26 mouse cellular contexts compared by ENCODE assay signal in the genomic region with DNA sequence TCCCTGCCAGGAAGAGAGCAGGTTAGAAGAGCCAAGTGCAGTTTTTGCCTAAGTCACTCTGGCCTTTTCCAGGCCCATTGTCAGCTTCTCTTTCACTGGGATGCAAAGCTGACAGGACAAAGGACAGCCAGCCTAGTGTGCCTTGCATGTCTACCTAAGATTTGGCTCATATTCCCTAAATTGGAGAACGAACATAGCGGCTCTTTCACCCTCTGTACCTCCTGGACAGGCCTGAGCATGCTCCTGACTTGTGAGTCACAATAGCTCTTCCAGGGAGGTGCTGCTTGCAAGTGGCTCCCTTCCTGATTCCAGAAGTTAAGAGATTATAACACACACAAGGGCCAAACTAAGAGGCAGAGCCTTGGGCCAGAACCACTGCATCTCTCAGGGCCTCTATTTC.
A peak's percentile ranks its signal among the peaks of the same experiment; 100 is the strongest.
DNase-seq lines count a peak whose midpoint lies in the region; ATAC-seq and TF ChIP-seq lines count a peak whose summit lies in the region.
"Had no signal": no experiment of that assay in that cellular context is flagged by ENCODE, and none has a peak within 500 bp of the region (broad histone marks: within the 10 kb centered on the region; RNA-seq: fewer than 3 reads in every experiment).

No protein-coding gene starts in this region.

- no peak for TF ChIP-seq POLR2A in cerebellum, adult 2 months (IDR thresholded peaks at IDR 0.05; ENCODE audit: borderline replicate concordance, insufficient read depth, low read length)

- no peak overlapping the region for H3K4me3 ChIP-seq in hindbrain, postnatal 0 days (ENCODE audit: low read length)
- H3K4me3 ChIP-seq in hindbrain, embryonic 14.5 days (replicated peaks; ENCODE audit: low read length) = no peak overlapping the region
- no peak overlapping the region for H3K4me3 ChIP-seq in embryonic facial prominence, embryonic 10.5 days
- no peak overlapping the region for H3K4me3 ChIP-seq in cerebellum, adult 2 months (replicated peaks; ENCODE audit: insufficient read depth, low read depth, low read length)
- no peak overlapping the region for H3K4me3 ChIP-seq in forebrain, embryonic 14.5 days (ENCODE audit: low read depth, low read length)
- H3K4me3 ChIP-seq: embryonic facial prominence, embryonic 12.5 days; erythroblast, embryonic 14.5 days; heart, embryonic 10.5 days; heart, embryonic 15.5 days; hindbrain, embryonic 15.5 days; intestine, embryonic 15.5 days had no signal

- ATAC-seq in hindbrain, postnatal 0 days = peak; percentile 56; the same call in 1 of the 2 replicates
- ATAC-seq in hindbrain, embryonic 14.5 days (ENCODE audit: low FRiP score) = no peak
- ATAC-seq in forebrain, embryonic 14.5 days = no peak
- ATAC-seq: activated CD4-positive, CD25-positive, alpha-beta regulatory T cell, adult 4 months; forebrain, postnatal 0 days; intestine, embryonic 15.5 days had no signal

- H3K9me3 ChIP-seq in hindbrain, postnatal 0 days (ENCODE audit: low read length) = no peaks in the 10 kb centered on the region
- no peaks in the 10 kb centered on the region for H3K9me3 ChIP-seq in hindbrain, embryonic 14.5 days (ENCODE audit: control insufficient read depth, low read length)
- H3K9me3 ChIP-seq in embryonic facial prominence, embryonic 10.5 days = no peaks in the 10 kb centered on the region
- no peaks in the 10 kb centered on the region for H3K9me3 ChIP-seq in forebrain, embryonic 14.5 days (replicated peaks; ENCODE audit: control insufficient read depth, low read length)
- H3K9me3 ChIP-seq: embryonic facial prominence, embryonic 12.5 days; heart, embryonic 10.5 days; heart, embryonic 15.5 days; hindbrain, embryonic 15.5 days; intestine, embryonic 15.5 days had no signal

- WGBS in hindbrain, postnatal 0 days = 50% methylated on average over 2 of the region's 2 CpGs
- 62% methylated on average over 2 of the region's 2 CpGs for WGBS in hindbrain, embryonic 14.5 days
- 66% methylated on average over 2 of the region's 2 CpGs for WGBS in embryonic facial prominence, embryonic 10.5 days
- WGBS in cerebellum, adult 2 months = 62% methylated on average over 2 of the region's 2 CpGs
- WGBS in forebrain, embryonic 14.5 days = 39% methylated on average over 2 of the region's 2 CpGs

- H3K9ac ChIP-seq in hindbrain, postnatal 0 days (replicated peaks; ENCODE audit: low read length) = no peak overlapping the region
- H3K9ac ChIP-seq in hindbrain, embryonic 14.5 days = no peak overlapping the region
- no peak overlapping the region for H3K9ac ChIP-seq in forebrain, embryonic 14.5 days (ENCODE audit: low read length)
- H3K9ac ChIP-seq: embryonic facial prominence, embryonic 12.5 days; forebrain, postnatal 0 days; heart, embryonic 15.5 days; hindbrain, embryonic 15.5 days; intestine, embryonic 15.5 days; liver, embryonic 14.5 days had no signal

- 0 out of 2 replicates have a peak overlapping the region, but pooled peaks have one; percentile 1 for H3K27ac ChIP-seq in hindbrain, postnatal 0 days
- H3K27ac ChIP-seq in hindbrain, embryonic 14.5 days = no peak overlapping the region
- 0 out of 2 replicates have a peak overlapping the region, but pooled peaks have one; percentile 24 for H3K27ac ChIP-seq in embryonic facial prominence, embryonic 10.5 days (replicated peaks)
- no peak overlapping the region for H3K27ac ChIP-seq in cerebellum, adult 2 months (ENCODE audit: insufficient read depth, low read length)
- no peak overlapping the region for H3K27ac ChIP-seq in forebrain, embryonic 14.5 days (ENCODE audit: low read depth, low read length)
- H3K27ac ChIP-seq: embryonic facial prominence, embryonic 12.5 days; heart, embryonic 10.5 days; heart, embryonic 15.5 days; hindbrain, embryonic 15.5 days; intestine, embryonic 15.5 days; liver, embryonic 14.5 days had no signal

- no peaks in the 10 kb centered on the region for H3K27me3 ChIP-seq in hindbrain, postnatal 0 days (ENCODE audit: insufficient read depth, low read length)
- H3K27me3 ChIP-seq in hindbrain, embryonic 14.5 days (ENCODE audit: control insufficient read depth, insufficient read depth, low read length) = no peaks in the 10 kb centered on the region
- no peaks in the 10 kb centered on the region for H3K27me3 ChIP-seq in embryonic facial prominence, embryonic 10.5 days (replicated peaks; ENCODE audit: low read depth, poor library complexity, severe bottlenecking)
- no peaks in the 10 kb centered on the region for H3K27me3 ChIP-seq in cerebellum, adult 2 months (ENCODE audit: control insufficient read depth, insufficient read depth, low read length)
- no peaks in the 10 kb centered on the region for H3K27me3 ChIP-seq in forebrain, embryonic 14.5 days (replicated peaks; ENCODE audit: control insufficient read depth, insufficient read depth, low read length)
- H3K27me3 ChIP-seq: embryonic facial prominence, embryonic 12.5 days; heart, embryonic 15.5 days; hindbrain, embryonic 15.5 days; intestine, embryonic 15.5 days had no signal

- peak; percentile 7 for DNase-seq in embryo, embryonic 10 days (ENCODE audit: low spot score)
- DNase-seq in embryo, embryonic 11 days = no peak
- DNase-seq in hindbrain, postnatal 0 days (ENCODE audit: low spot score) = peak; percentile 3
- DNase-seq in hindbrain, embryonic 14.5 days (ENCODE audit: low spot score) = no peak
- peak; percentile 41 for DNase-seq in 3134 (ENCODE audit: extremely low read depth, insufficient read length, low spot score)
- no peak for DNase-seq in embryonic facial prominence, embryonic 10.5 days (ENCODE audit: low spot score)
- no peak for DNase-seq in cerebellum, adult 2 months
- DNase-seq in forebrain, embryonic 14.5 days (ENCODE audit: low spot score) = no peak
- DNase-seq: adrenal gland, adult 2 months; adrenal gland, postnatal 36 days; cerebellum, adult 18-20 months; cerebellum, postnatal 14 days; forebrain, postnatal 0 days; kidney, adult 2 months; layer of hippocampus, postnatal 36 days; liver; lung, adult 2 months; lung, postnatal 14 days had no signal

- H3K36me3 ChIP-seq in hindbrain, postnatal 0 days (ENCODE audit: insufficient read depth, low read length) = no peaks in the 10 kb centered on the region
- H3K36me3 ChIP-seq in hindbrain, embryonic 14.5 days (replicated peaks; ENCODE audit: control insufficient read depth, insufficient read depth) = no peaks in the 10 kb centered on the region
- no peaks in the 10 kb centered on the region for H3K36me3 ChIP-seq in embryonic facial prominence, embryonic 10.5 days (replicated peaks)
- no peaks in the 10 kb centered on the region for H3K36me3 ChIP-seq in forebrain, embryonic 14.5 days (ENCODE audit: control insufficient read depth, insufficient read depth, low read length)
- H3K36me3 ChIP-seq: embryonic facial prominence, embryonic 12.5 days; heart, embryonic 10.5 days; heart, embryonic 15.5 days; hindbrain, embryonic 15.5 days; intestine, embryonic 15.5 days had no signal

- no peak for TF ChIP-seq CTCF in hindbrain, postnatal 0 days (IDR thresholded peaks at IDR 0.05; ENCODE audit: low read depth)
- no peak for TF ChIP-seq CTCF in cerebellum, adult 2 months (IDR thresholded peaks at IDR 0.05; ENCODE audit: borderline replicate concordance, insufficient read depth, low read depth, low read length)

- H3K4me2 ChIP-seq in hindbrain, postnatal 0 days (ENCODE audit: low read depth, low read length) = no peak overlapping the region
- H3K4me2 ChIP-seq in hindbrain, embryonic 14.5 days (replicated peaks) = no peak overlapping the region
- no peak overlapping the region for H3K4me2 ChIP-seq in forebrain, embryonic 14.5 days (ENCODE audit: low read length)
- H3K4me2 ChIP-seq: embryonic facial prominence, embryonic 12.5 days; heart, embryonic 15.5 days; hindbrain, embryonic 15.5 days; intestine, embryonic 15.5 days had no signal

- H3K4me1 ChIP-seq in hindbrain, postnatal 0 days (ENCODE audit: insufficient read depth, low read length) = no peaks in the 10 kb centered on the region
- no peaks in the 10 kb centered on the region for H3K4me1 ChIP-seq in hindbrain, embryonic 14.5 days (replicated peaks; ENCODE audit: control insufficient read depth, insufficient read depth, low read length)
- no peaks in the 10 kb centered on the region for H3K4me1 ChIP-seq in embryonic facial prominence, embryonic 10.5 days
- no peaks in the 10 kb centered on the region for H3K4me1 ChIP-seq in cerebellum, adult 2 months (ENCODE audit: control insufficient read depth, insufficient read depth, low read length)
- H3K4me1 ChIP-seq in forebrain, embryonic 14.5 days (ENCODE audit: control insufficient read depth, insufficient read depth, low read length) = no peaks in the 10 kb centered on the region
- H3K4me1 ChIP-seq: embryonic facial prominence, embryonic 12.5 days; heart, embryonic 10.5 days; heart, embryonic 15.5 days; hindbrain, embryonic 15.5 days; intestine, embryonic 15.5 days had no signal

Comparison
In these comparisons a context has a peak if more than half of its experiments do, and no peak if none do; other contexts are left out.
1. DNase-seq: peak in embryo, embryonic 10 days (single experiment), hindbrain, postnatal 0 days (single experiment) and 3134 (single experiment); none in embryo, embryonic 11 days (single experiment), hindbrain, embryonic 14.5 days (single experiment), embryonic facial prominence, embryonic 10.5 days (single experiment), cerebellum, adult 2 months (0 of 2) and forebrain, embryonic 14.5 days (single experiment).
2. H3K27ac ChIP-seq: peak in hindbrain, postnatal 0 days (single experiment) and embryonic facial prominence, embryonic 10.5 days (single experiment); none in hindbrain, embryonic 14.5 days (single experiment), cerebellum, adult 2 months (single experiment) and forebrain, embryonic 14.5 days (single experiment).